Mouse (Mus musculus): ENCODE measurements at regions not wholly inside any gene's neighbourhood (a gene's known extent, or its start where the extent isn't known, plus 50 kb on each side); places are given as distances from the start of the nearest gene placed in this dataset.

DNA sequence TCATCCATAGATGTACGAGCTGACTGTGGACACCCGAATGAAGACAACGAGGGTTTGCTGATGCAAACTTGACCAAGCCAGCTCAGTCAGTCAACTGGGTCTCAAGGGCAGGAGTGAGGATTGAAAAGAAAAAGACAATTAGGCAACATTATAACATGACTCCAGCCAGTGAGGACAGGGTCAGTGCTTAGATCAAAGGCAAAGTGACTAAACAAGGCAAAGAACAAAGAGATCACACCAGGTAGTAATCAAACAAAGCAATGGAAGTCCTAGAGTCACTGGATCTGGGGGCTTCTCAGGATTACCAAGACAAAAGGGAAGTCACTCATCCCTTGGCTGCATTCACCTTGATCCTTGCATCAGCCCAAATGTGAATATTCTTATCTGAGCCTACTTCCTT is 60.3 kb upstream of the Ntrk2 start:
- Histone ChIP-seq H3K4me2 (ENCODE audit: low read depth, low read length) (no peak overlapping the region), H3K9me3 (replicated peaks; ENCODE audit: control insufficient read depth, low read length) (peaks cover 4% of the 10 kb centered on the region; the same call in 1 of the 2 replicates), H3K9ac (ENCODE audit: low read length) (no peak overlapping the region), H3K36me3 (ENCODE audit: control insufficient read depth, insufficient read depth, low read length) (no peaks in the 10 kb centered on the region), H3K27ac (ENCODE audit: low read length) (no peak overlapping the region), H3K27me3 (ENCODE audit: control insufficient read depth, insufficient read depth, low read length) (no peaks in the 10 kb centered on the region), H3K4me1 (ENCODE audit: control insufficient read depth, insufficient read depth, low read length) (no peaks in the 10 kb centered on the region), H3K4me3 (replicated peaks; ENCODE audit: low read length) (no peak overlapping the region)
- WGBS: 83% methylated on average over 3 of the region's 3 CpGs
- no peak for ATAC-seq (ENCODE audit: insufficient read depth, low FRiP score)

DNA sequence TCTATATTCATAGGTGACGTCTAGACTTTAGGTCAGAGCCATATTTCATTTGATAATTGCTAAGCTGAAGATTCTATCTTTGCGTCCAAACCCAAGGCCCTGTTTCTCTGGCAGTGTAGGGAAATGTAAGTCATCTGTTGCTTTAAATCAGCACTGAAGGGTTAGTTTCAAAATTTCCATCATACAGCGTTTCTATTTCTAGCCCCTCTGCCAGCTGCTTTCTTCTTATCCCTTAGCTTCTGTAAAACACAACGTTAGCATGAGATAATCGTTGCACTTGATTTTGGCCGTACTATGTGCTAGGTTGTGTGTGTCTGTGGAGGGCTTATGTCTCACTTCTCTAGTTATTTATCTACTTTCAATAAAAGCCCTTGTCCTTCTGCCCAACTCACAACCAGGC is 58.7 kb upstream of the Ntrk2 start:
- H3K36me3 ChIP-seq (ENCODE audit: control insufficient read depth, insufficient read depth, low read length): no peaks in the 10 kb centered on the region
- H3K4me3 ChIP-seq (replicated peaks; ENCODE audit: low read length): no peak overlapping the region
- WGBS: 76% methylated on average over 6 of the region's 6 CpGs
- H3K4me1 ChIP-seq (ENCODE audit: control insufficient read depth, insufficient read depth, low read length): no peaks in the 10 kb centered on the region
- ATAC-seq (ENCODE audit: insufficient read depth, low FRiP score): no peak
- H3K9ac ChIP-seq (ENCODE audit: low read length): no peak overlapping the region
- no peak overlapping the region for H3K27ac ChIP-seq (ENCODE audit: low read length)
- no peak overlapping the region for H3K4me2 ChIP-seq (ENCODE audit: low read depth, low read length)
- no peaks in the 10 kb centered on the region for H3K27me3 ChIP-seq (ENCODE audit: control insufficient read depth, insufficient read depth, low read length)
- H3K9me3 ChIP-seq (replicated peaks; ENCODE audit: control insufficient read depth, low read length): peaks cover 4% of the 10 kb centered on the region; the same call in 1 of the 2 replicates

DNA sequence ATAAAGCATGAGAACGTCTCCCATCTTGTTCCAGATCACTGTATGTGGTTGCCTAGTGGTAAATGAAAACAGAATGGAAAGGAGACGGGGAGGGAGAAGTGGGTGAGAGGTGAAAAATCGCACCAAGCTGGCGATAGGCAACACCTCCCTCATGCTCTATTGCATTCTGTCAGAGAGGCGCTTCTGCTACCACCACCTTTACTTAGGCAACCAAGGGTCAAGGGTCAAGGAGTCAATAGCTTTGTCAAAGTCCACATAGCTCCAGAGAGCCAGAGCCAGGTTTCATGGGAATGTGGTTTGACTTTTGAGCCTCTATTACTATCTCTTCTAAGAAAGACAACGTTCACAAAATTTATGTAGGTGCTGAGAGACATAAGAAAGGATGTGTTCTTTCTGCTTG is 50.2 kb upstream of the Ntrk2 start:
- WGBS: 63% methylated on average over 6 of the region's 6 CpGs
- Histone ChIP-seq H3K36me3 (ENCODE audit: control insufficient read depth, insufficient read depth, low read length) (no peaks in the 10 kb centered on the region), H3K27me3 (ENCODE audit: control insufficient read depth, insufficient read depth, low read length) (no peaks in the 10 kb centered on the region), H3K4me3 (replicated peaks; ENCODE audit: low read length) (no peak overlapping the region), H3K4me1 (ENCODE audit: control insufficient read depth, insufficient read depth, low read length) (no peaks in the 10 kb centered on the region), H3K9ac (ENCODE audit: low read length) (no peak overlapping the region), H3K9me3 (replicated peaks; ENCODE audit: control insufficient read depth, low read length) (no peaks in the 10 kb centered on the region), H3K4me2 (ENCODE audit: low read depth, low read length) (no peak overlapping the region), H3K27ac (ENCODE audit: low read length) (no peak overlapping the region)
- no peak for ATAC-seq (ENCODE audit: insufficient read depth, low FRiP score)

Measured in stomach, embryonic 16.5 days (tissue).